Mouse (Mus musculus) mesoderm, embryonic 11.5 days (tissue): ENCODE data around the gene Osgep.
A peak's percentile ranks its signal among the peaks of the same experiment; 100 is the strongest.
"Not testable (repeated sequence)": the region's sequence is repeated elsewhere in the genome, so short reads cannot be mapped to it uniquely, and the experiment has no call there.

Source experiments
- DNase-seq: peaks from one replicate; pipeline ENCODE4 v3.0.0-alpha.2; 2012; ENCODE audit warnings: low read depth, low spot score

Osgep gene

GRCm38 (mm10) chr14:50931493-50932020, 6.9 kb upstream of the Osgep start:
- DNase-seq = no peak

- DNase-seq = peak; percentile 100
Observed at GRCm38 (mm10) chr14:50930754-50931492, 6.2 kb upstream of the Osgep start, which contains the start of the genes Pip4p1 and Pnp. Gene Pip4p1 (minus strand): TSS chr14:50930856. Gene Pnp (plus strand): TSS chr14:50931082.

GRCm38 (mm10) chr14:50930377-50930753, 5.7 kb upstream of the Osgep start:
- no peak for DNase-seq

DNA sequence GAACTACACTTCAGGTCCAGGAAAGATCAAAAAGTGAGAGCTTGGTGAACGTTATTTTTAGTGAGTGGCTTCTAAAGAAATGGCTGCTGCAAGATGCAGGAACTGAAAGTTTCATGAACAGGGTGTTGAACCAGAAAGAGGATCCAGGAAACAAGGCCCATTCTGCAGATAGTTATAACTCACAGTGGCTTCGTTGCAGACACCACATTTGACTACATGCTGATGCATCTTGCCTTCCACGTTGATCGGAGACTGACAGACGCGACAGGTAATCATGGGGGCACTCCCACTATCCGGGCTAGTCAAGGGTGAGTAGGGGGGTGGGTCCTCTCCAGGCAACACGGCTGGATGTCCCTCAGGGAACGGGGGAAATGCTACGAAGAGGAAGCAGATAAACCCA, 5.3 kb upstream of the Osgep start:
- no peak for DNase-seq

DNA sequence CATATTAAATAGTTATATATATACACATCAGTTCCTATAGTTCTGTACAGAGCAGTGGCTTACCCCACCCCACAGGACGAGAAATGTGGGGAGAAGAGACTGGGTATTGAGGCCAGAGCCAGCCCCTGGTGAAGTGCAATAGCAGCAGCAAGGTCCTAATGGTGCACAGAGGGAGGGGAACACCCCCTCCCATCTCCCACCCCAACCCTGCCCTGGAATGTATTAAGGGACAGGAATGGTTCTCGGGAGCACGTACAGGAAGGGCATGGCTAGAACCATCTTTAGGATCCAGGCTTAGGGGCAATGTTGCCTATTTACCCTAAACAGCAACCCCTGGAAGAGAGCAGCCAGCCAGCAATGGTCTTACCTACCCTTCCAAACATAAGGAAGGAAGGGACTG, 2.7 kb upstream of the Osgep start:
- no peak for DNase-seq

DNA sequence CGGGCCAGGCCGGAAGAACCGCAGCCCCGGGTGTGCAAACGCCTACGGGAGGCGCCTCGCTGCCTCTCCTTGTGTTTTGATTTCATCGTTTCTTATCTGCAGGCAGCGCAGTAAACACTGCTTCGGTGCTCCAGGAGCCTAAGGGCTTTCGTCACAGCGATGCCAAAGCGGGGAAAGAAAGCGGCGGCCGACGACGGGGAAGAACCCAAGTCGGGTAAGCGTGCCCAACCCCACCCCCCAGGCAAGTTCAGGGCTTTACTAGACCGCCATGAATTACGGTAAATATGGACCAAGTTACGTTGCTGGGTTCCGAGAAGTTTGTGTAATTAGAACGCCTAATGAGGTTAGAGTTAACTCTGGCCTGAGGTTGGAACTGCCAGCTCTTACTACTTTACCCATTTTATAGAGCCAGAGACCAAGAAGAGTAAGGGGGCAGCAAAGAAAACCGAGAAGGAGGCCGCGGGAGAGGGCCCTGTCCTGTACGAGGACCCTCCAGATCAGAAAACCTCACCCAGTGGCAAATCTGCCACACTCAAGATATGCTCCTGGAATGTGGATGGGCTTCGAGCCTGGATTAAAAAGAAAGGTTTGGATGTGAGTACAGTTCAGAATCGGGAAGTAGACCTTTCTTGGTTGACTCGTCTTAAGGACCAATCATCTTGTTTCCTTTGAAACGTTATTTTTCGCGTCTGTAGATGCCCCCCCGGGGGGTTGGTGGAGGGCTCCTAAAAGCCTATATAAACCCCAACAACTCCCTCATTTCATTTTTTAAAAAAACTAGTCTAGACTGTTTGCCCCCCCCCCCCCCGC, 623 bp upstream of the Osgep start:
- DNase-seq = no peak

DNA sequence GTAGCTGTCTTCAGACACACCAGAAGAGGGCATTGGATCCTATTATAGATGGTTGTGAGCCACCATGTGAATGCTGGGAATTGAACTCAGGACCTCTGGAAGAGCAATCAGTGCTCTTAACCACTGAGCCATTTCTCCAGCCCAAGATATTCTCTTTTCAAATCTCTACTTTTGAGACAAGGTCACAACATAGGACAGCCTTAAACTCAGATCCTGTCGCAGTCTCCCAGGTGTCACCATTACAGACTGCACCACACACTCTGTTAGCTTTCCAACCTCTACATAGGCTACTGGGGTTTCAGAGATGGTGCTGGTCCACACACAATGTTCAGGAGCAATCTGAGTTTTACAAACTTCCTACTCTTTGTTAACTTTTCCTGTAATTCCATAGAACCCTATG, 1.3 kb downstream of the Osgep start:
- not testable (repeated sequence) for DNase-seq

GRCm38 (mm10) chr14:50911356-50911755, 13.3 kb downstream of the Osgep start:
- DNase-seq = no peak

DNA sequence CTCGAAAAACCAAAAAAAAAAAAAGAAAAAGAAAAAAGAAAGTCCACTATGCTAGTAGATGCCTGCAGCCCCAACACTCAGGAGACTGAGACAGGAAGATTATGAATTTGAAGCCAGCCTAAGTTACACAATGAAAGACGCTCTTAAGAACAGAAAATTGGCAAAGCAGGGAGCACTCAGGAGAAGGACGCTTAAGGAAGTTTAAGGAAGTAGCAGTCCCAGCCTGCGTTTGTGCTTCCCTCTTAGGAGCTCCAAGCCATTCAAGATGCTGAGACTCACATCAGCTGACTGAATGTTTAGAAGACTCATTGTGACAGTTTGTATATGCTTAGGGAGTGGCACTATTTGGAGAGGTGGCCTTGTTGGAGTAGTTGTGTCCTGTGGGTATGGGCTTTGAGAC, 16.6 kb downstream of the Osgep start:
- DNase-seq = no peak

- not testable (repeated sequence) for DNase-seq
Observed at GRCm38 (mm10) chr14:50905327-50905726, 19.4 kb downstream of the Osgep start.

GRCm38 (mm10) chr14:50904828-50905129, 19.9 kb downstream of the Osgep start:
- DNase-seq = no peak

- no peak for DNase-seq
Observed at GRCm38 (mm10) chr14:50903973-50904827, 20.5 kb downstream of the Osgep start.

DNA sequence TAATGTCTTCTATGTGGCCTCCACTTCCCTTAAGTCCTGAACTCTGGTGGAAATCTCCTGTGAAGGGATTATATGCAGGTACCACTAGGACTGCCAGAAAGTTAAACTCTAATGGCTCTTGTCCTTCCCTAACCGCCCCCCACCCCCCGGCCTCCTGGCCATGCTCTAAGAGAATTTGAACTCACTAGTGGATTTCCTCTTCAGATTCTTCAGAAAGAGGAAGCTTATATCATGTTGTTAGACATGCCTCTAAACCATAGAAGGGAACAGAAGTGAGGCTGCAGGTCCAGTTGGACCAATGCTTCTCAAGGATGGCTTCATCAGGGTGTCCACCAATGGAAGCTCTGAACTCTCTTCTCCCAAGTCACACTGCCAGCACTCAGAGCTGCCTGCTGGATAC, 26.7 kb downstream of the Osgep start:
- not testable (repeated sequence) for DNase-seq

DNA sequence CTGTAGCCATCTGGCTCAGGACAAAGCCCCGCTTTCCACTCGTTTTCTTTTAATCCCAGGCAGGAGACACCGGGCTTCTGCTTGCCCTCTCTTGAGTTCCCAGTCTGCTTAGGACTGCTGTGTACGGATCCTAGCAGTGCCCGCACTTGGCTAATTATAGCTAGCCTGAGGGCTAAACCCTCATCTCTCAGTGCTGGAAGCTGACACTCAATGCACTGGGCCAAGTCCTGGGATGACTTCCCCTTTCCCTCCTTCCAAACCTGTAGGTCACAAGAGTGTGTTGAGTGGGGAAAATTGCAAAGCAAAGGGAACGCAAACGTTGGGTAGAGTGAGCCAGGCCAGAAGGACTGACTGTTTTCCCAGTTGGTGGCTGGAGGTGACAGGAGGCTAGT, 27.3 kb downstream of the Osgep start, which contains the start of gene Klhl33:
Gene Klhl33, minus strand, starts transcription at position 134 of the 392 bp plus-strand sequence.
- peak; percentile 16 for DNase-seq

GRCm38 (mm10) chr14:50896747-50897373, 27.8 kb downstream of the Osgep start:
- DNase-seq = peak; percentile 15

GRCm38 (mm10) chr14:50895985-50896746, 28.5 kb downstream of the Osgep start:
- DNase-seq = peak; percentile 41

DNA sequence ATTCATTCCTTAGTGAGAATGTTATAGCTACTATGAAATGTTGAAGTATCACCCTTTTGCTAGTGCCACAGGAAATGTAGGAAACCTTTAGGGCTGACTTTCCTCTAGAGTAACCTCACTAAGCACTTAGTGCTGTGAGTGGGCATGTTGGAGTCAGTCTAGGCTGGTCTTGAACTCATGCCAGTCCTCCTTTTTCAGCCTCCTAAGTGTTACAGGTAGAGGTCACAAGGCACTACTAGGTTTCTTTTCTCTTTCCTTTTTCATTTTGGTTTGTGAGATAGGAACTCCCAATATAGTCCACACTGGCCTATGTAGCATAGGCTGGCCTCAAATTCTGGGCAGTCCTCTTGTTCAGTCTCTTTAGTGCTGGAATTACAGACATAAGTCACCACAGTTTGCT, 29.3 kb downstream of the Osgep start:
- no peak for DNase-seq

- DNase-seq = no peak
Observed at GRCm38 (mm10) chr14:50892541-50893459, 31.9 kb downstream of the Osgep start.

DNA sequence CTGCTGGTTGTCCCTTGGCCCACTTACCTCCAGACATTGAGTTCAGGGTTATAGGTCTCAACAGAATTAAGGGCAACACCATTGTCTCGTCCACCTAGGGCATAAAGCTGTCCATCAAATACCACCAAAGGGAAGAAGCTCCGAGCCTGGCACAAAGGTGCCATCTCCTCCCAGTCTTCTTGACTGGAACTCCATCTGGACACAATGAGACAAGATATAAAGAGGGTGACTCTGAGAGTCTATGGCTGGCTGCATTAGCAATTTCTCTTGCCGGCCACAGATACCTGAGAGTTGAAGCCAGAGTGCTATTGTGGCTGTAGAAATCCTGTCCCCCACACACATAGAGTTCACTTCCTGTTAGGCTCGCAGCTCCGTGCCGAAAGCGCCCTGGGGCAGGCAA, 32.6 kb downstream of the Osgep start:
- no peak for DNase-seq
